Mouse (Mus musculus) heart, postnatal 0 days (tissue): Measurements from ENCODE around the gene Ccdc85c. TPM values are rescaled to one million over a fixed set of nuclear protein-coding genes. Genes with fewer than 3 reads are reported as not detected.

ENCODE experiments used
- ATAC-seq: fragments of 200-750 bp; cut with Nextera tagmentation; 2 replicates; pipeline ENCODE4 v1.8.0; 2017; ENCODE audit warnings: low read depth, moderate number of reproducible peaks, moderate library complexity; ENCODE audit not compliant: insufficient read depth
- DNase-seq: peaks from one replicate; pipeline ENCODE4 v3.0.0-alpha.2; 2016; ENCODE audit warnings: low spot score
- H3K27ac ChIP-seq: fragments of 300-500 bp; sonication (generic); 2 replicates; pipeline ENCODE4 v1.5.1; 2014; ENCODE audit warnings: low read depth, mild to moderate bottlenecking
- H3K27me3 ChIP-seq: fragments of 300-500 bp; sonication (generic); 2 replicates; pipeline ENCODE4 v1.6.1; 2014; ENCODE audit warnings: low read length, mixed read lengths; ENCODE audit not compliant: control insufficient read depth, insufficient read depth
- H3K36me3 ChIP-seq: fragments of 300-500 bp; sonication (generic); replicated peaks from 2 replicates; pipeline ENCODE4 v1.6.1; 2014; ENCODE audit warnings: low read length, mixed read lengths; ENCODE audit not compliant: control insufficient read depth, insufficient read depth
- H3K4me1 ChIP-seq: fragments of 300-500 bp; sonication (generic); 2 replicates; pipeline ENCODE4 v1.6.1; 2014; ENCODE audit warnings: antibody characterized with exemption; ENCODE audit not compliant: control insufficient read depth, insufficient read depth
- H3K4me2 ChIP-seq: fragments of 300-500 bp; sonication (generic); 2 replicates; pipeline ENCODE4 v1.6.1; 2014; ENCODE audit warnings: low read depth, mild to moderate bottlenecking, low read length, moderate library complexity
- H3K4me3 ChIP-seq: fragments of 300-500 bp; sonication (generic); 2 replicates; pipeline ENCODE4 v1.5.1; 2014; ENCODE audit warnings: low read depth, low read length
- H3K9ac ChIP-seq: fragments of 300-500 bp; sonication (generic); replicated peaks from 2 replicates; pipeline ENCODE4 v1.6.1; 2014; ENCODE audit warnings: low read depth, low read length, mixed read lengths
- H3K9me3 ChIP-seq: fragments of 300-500 bp; sonication (generic); replicated peaks from 2 replicates; pipeline ENCODE4 v1.6.1; 2016; ENCODE audit warnings: low read length; ENCODE audit not compliant: control insufficient read depth
- CTCF ChIP-seq: IDR thresholded peaks from 2 replicates; pipeline ENCODE4 v1.5.1; 2016; ENCODE audit warnings: antibody characterized with exemption, control low read depth, low read depth
- EP300 ChIP-seq: IDR thresholded peaks from 2 replicates; pipeline ENCODE4 v1.6.1; 2016; ENCODE audit warnings: antibody characterized with exemption, low read depth
- WGBS: fragments of 180-500 bp; shearing (Covaris S2); extraction: QIAGEN DNeasy Blood & Tissue Kit; methylation state at CpG from one replicate; pipeline ENCODE4 v1.1.7; 2014; 5-methylcytosine and 5-hydroxymethylcytosine counted together
- polyA plus RNA-seq: library from polyadenylated mRNA; unstranded; fragments of >200 nt; fragmentation: Nextera tagmentation; extraction: Ambion mirVana; gene quantifications from 2 replicates; pipeline ENCODE4 v1.2.1, GENCODE M21; 2015
- total RNA-seq: library from RNA; depleted of rRNA; stranded (reverse); fragments of >200 nt; gene quantifications from 2 replicates; pipeline ENCODE4 v1.2.3, GENCODE M21; 2014; ENCODE audit warnings: low replicate concordance

Ccdc85c gene
- total and polyA plus RNA-seq, 2 experiments from 2014 or later: 7.8 to 44.7 TPM

GRCm38 (mm10) chr12:108242243-108242745 lies 32.9 kb downstream of the Ccdc85c start:
- Histone ChIP-seq H3K4me1 (peaks cover 78% of the 10 kb centered on the region), H3K27ac (no peak overlapping the region), H3K36me3 (no peaks in the 10 kb centered on the region), H3K4me3 (no peak overlapping the region), H3K9me3 (no peaks in the 10 kb centered on the region), H3K27me3 (no peaks in the 10 kb centered on the region), H3K4me2 (no peak overlapping the region), H3K9ac (no peak overlapping the region)
- no peak for DNase-seq
- TF ChIP-seq CTCF: no peak
- TF ChIP-seq EP300: no peak
- 92% methylated on average over 20 of the region's 20 CpGs for WGBS
- ATAC-seq: no peak

GRCm38 (mm10) chr12:108241626-108242025 lies 33.6 kb downstream of the Ccdc85c start:
- DNase-seq (no peak), ATAC-seq (no peak)
- WGBS: 67% methylated on average over 6 of the region's 6 CpGs
- H3K4me3 ChIP-seq: no peak overlapping the region
- no peak overlapping the region for H3K27ac ChIP-seq
- no peak overlapping the region for H3K4me2 ChIP-seq
- H3K9ac ChIP-seq: no peak overlapping the region
- no peaks in the 10 kb centered on the region for H3K9me3 ChIP-seq
- H3K36me3 ChIP-seq: no peaks in the 10 kb centered on the region
- peaks cover 78% of the 10 kb centered on the region for H3K4me1 ChIP-seq
- no peaks in the 10 kb centered on the region for H3K27me3 ChIP-seq
- TF ChIP-seq CTCF: no peak
- no peak for TF ChIP-seq EP300

- Histone ChIP-seq H3K27me3 (no peaks in the 10 kb centered on the region), H3K9ac (no peak overlapping the region), H3K4me3 (no peak overlapping the region), H3K36me3 (no peaks in the 10 kb centered on the region), H3K27ac (no peak overlapping the region), H3K4me2 (no peak overlapping the region), H3K9me3 (no peaks in the 10 kb centered on the region), H3K4me1 (peaks cover 78% of the 10 kb centered on the region)
- DNase-seq: no peak
- ATAC-seq: no peak
- WGBS: 58% methylated on average over 20 of the region's 21 CpGs
- no peak for TF ChIP-seq EP300
- no peak for TF ChIP-seq CTCF
Observed at GRCm38 (mm10) chr12:108240953-108241588, 34.2 kb downstream of the Ccdc85c start.

- 88% methylated on average over 13 of the region's 13 CpGs for WGBS
- no peak for TF ChIP-seq EP300
- TF ChIP-seq CTCF: no peak
- H3K4me1 ChIP-seq: peaks cover 78% of the 10 kb centered on the region
- ATAC-seq (no peak), DNase-seq (no peak)
- H3K9ac ChIP-seq: no peak overlapping the region
- no peaks in the 10 kb centered on the region for H3K36me3 ChIP-seq
- no peaks in the 10 kb centered on the region for H3K27me3 ChIP-seq
- no peak overlapping the region for H3K4me3 ChIP-seq
- H3K4me2 ChIP-seq: no peak overlapping the region
- no peaks in the 10 kb centered on the region for H3K9me3 ChIP-seq
- H3K27ac ChIP-seq: no peak overlapping the region
Observed at GRCm38 (mm10) chr12:108240401-108240890, 34.8 kb downstream of the Ccdc85c start.

- Histone ChIP-seq H3K4me2 (no peak overlapping the region), H3K9ac (no peak overlapping the region), H3K4me3 (no peak overlapping the region), H3K4me1 (peaks cover 79% of the 10 kb centered on the region), H3K27me3 (no peaks in the 10 kb centered on the region), H3K27ac (peak overlapping the region; percentile 87), H3K36me3 (no peaks in the 10 kb centered on the region), H3K9me3 (no peaks in the 10 kb centered on the region)
- WGBS: 29% methylated on average over 5 of the region's 5 CpGs
- peak; percentile 86 for DNase-seq
- ATAC-seq: peak; percentile 72
- TF ChIP-seq EP300 (no peak), CTCF (no peak)
Observed at GRCm38 (mm10) chr12:108239441-108239840, 35.8 kb downstream of the Ccdc85c start.
